ENCODE assay signal across 15 mouse cellular contexts in the genomic region with DNA sequence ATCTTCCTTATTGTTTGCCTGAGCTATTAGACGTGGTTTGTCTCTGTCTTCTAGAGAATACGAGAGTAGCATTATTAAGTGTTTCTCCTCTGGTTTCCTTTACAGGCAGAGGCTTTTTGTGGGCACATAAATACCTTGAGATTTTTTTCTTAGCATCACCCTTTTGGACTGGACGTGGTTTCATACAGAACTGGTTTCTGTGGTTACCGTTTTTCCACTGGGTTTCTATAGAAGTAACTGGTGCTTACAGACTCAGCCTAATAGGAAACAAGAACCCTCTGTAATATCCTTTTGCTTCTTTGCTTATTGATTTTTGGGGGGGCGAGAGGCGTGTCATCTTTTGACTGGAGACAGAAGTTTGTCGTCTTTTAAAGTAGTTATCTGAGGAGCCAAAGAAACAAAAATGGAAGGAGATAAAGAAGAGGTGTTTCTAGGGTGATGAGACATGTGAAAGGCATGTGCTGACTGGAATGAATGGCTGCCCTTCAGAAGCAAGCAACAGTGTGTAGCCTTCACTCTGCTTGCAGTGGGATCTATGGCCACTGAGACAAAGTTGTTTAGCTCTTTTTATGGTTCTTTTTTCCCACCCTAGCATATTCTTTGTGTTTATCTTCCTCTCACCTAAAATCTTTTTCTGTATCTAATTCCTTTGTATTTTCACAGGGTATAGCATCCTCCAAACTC.
"Had no signal": no experiment of that assay in that cellular context is flagged by ENCODE, and none has a peak within 500 bp of the region (broad histone marks: within the 10 kb centered on the region; RNA-seq: fewer than 3 reads in every experiment).

No protein-coding gene starts in this region.

- H3K9me3 ChIP-seq: limb, embryonic 12.5 days; liver, embryonic 13.5 days; lung, embryonic 15.5 days; megakaryocyte, embryonic 14.5 days; midbrain, embryonic 13.5 days had no signal

- H3K27me3 ChIP-seq: limb, embryonic 12.5 days; liver, embryonic 13.5 days; lung, embryonic 15.5 days; megakaryocyte, embryonic 14.5 days; midbrain, embryonic 13.5 days had no signal

- ATAC-seq: liver, postnatal 0 days; midbrain, embryonic 13.5 days had no signal

- H3K9ac ChIP-seq: limb, embryonic 12.5 days; liver, embryonic 13.5 days; liver, postnatal 0 days; lung, embryonic 15.5 days; midbrain, embryonic 13.5 days had no signal

- H3K4me2 ChIP-seq: limb, embryonic 12.5 days; liver, embryonic 13.5 days; lung, embryonic 15.5 days; midbrain, embryonic 13.5 days had no signal

- H3K4me1 ChIP-seq: limb, embryonic 12.5 days; liver, embryonic 13.5 days; lung, embryonic 15.5 days; midbrain, embryonic 13.5 days had no signal

- H3K36me3 ChIP-seq: limb, embryonic 12.5 days; liver, embryonic 13.5 days; lung, embryonic 15.5 days; midbrain, embryonic 13.5 days had no signal

- H3K27ac ChIP-seq: layer of hippocampus, adult 2 months; limb, embryonic 12.5 days; liver, embryonic 13.5 days; lung, embryonic 15.5 days; macrophage; midbrain, embryonic 13.5 days had no signal

- DNase-seq: kidney, postnatal 10 days; kidney, postnatal 4 days; liver; liver, embryonic 13.5 days; liver, postnatal 0 days; lung, postnatal 14 days; spleen, adult 18-20 months; thymus, adult 18-20 months; thymus, postnatal 25 days had no signal

- H3K4me3 ChIP-seq: layer of hippocampus, adult 2 months; limb, embryonic 12.5 days; liver, embryonic 13.5 days; lung, embryonic 15.5 days; megakaryocyte, embryonic 14.5 days; midbrain, embryonic 13.5 days had no signal
